Mouse (Mus musculus): ENCODE measurements at regions not wholly inside any gene's neighbourhood (a gene's known extent, or its start where the extent isn't known, plus 50 kb on each side); places are given as distances from the start of the nearest gene placed in this dataset.

- no peak for TF ChIP-seq POLR2A (IDR thresholded peaks at IDR 0.05; ENCODE audit: borderline replicate concordance, low read depth, low read length)
- TF ChIP-seq CTCF (IDR thresholded peaks at IDR 0.05; ENCODE audit: low read depth, low read length): no peak
Observed at GRCm38 (mm10) chr14:98431959-98432358, 262.4 kb upstream of the Dach1 start.

All from bone marrow macrophage, adult 2 months (primary cell).